Mouse (Mus musculus): Measurements from ENCODE around the gene Slc39a9.
A peak's percentile ranks its signal among the peaks of the same experiment; 100 is the strongest.

- TF ChIP-seq POLR2A (IDR thresholded peaks at IDR 0.05; ENCODE audit: low read depth, low read length) (peak; percentile 85), CTCF (IDR thresholded peaks at IDR 0.05; ENCODE audit: borderline replicate concordance, insufficient read depth, low read length) (no peak)
These were observed at the start of gene Slc39a9, which contains the start of gene Erh for GRCm38 (mm10) chr12:80643693-80644505.
